Mouse (Mus musculus) frontal cortex, adult (tissue): ENCODE measurements around the gene Olfr123.

Source experiments
- ATAC-seq: cut with Nextera tagmentation; 2 replicates; pipeline ENCODE4 v1.9.2; 2017; ENCODE audit warnings: mild to moderate bottlenecking, moderate library complexity, mixed read lengths; ENCODE audit not compliant: low TSS enrichment

The Olfr123 gene

DNA sequence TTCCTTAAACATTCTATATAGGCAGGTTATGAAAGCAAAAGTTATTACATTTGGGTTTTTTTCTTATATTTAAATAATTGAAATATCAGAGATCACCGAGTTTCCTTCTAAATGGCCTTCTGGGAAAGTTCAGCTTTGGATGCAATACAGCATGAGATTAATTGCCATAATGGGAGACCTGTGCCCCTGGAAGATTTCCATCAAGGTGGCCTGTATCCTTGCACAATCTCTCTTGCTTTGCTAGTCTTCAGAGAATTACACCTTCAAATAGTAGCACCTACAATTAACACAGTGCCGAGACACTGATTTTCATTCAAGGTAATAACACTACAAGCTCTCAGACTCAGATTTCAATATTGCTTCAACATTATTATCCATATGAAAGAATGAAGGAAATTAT lies at the start of gene Olfr123:
TSS of gene Olfr123 (plus strand) at position 301 of the 400 bp plus-strand sequence.
- ATAC-seq, result no peak

GRCm38 (mm10) chr17:37768307-37768706 lies 25.0 kb upstream of the Olfr123 start, which contains the start of gene Olfr122:
Gene Olfr122, plus strand, starts transcription at chr17:37768607.
- ATAC-seq, result no peak

- no peak for ATAC-seq
Measured at GRCm38 (mm10) chr17:37799588-37799987, 6.3 kb downstream of the Olfr123 start, which contains the start of gene Olfr124. Gene Olfr124, plus strand, starts transcription at chr17:37799888.

DNA sequence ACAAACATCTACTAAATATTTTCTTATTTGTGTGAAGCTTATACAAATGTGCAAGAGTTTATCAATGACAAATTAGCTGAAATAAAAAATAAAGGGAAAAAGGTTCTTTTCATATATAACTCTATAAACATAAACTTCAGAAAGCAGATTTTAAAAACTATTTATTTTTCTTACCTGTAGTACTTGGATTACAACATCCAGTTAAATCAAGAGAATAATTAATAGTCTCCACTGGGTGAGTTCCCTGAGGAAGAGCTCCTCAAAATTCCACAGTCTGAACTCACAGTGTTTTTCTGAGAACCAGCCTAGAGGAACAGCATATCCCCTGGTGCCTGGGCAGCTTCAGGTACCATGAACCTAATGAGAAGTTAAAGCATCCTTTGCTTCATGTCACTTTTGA lies 39.3 kb downstream of the Olfr123 start, which contains the start of gene Olfr125:
TSS of gene Olfr125 (plus strand) at position 301 of the 400 bp plus-strand sequence.
- no peak for ATAC-seq

DNA sequence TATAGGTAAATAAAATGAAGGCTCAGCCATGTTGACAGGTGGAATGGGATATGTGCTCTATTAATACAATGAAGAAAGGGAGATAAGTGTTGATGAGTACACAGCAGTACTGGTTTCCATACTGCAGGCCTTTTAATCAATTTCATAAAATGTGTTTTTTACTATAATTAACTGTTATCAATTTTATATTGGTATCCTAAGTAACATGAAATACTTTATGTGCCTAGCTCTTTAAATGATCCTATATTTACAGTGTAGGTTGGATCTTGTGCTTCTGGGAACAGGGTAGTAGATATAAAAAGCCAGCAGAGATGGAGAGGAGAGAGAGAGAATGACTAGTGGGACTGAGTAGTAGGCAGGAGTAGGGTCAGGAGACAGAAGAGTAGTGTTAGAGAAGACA lies 53.9 kb downstream of the Olfr123 start, which contains the start of gene Olfr126:
TSS of gene Olfr126 (plus strand) at position 301 of the 400 bp plus-strand sequence.
- no peak for ATAC-seq
